Mouse (Mus musculus): ENCODE results near the gene Tmem231. TPM values are rescaled to one million over a fixed set of nuclear protein-coding genes. Genes with fewer than 3 reads are reported as not detected.

Tmem231 gene
- polyA plus RNA-seq, 1 experiment from 2014 or later: 22.4 TPM

DNA sequence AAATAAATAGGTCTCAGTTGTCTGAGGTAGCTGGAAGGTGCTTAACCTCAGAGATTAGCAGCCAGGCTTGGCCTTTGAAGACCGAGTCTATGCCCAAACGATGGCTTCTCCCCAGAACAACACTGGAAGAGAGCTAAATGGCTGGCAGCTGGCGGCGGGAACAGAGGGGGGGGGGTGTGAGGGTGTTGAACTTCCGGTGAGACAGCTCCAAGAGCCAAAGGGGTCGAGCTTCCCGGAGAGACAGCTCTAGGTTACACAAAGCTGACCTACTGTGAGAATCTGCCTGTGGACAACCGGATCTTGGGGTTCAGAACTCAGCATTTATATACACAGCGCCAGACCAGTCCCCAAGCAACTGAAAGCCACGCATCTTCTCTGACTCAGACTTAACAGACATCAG is 35.1 kb downstream of the Tmem231 start:
- no peak for ATAC-seq (ENCODE audit: insufficient number of reproducible peaks, low FRiP score, low TSS enrichment, low read depth)

DNA sequence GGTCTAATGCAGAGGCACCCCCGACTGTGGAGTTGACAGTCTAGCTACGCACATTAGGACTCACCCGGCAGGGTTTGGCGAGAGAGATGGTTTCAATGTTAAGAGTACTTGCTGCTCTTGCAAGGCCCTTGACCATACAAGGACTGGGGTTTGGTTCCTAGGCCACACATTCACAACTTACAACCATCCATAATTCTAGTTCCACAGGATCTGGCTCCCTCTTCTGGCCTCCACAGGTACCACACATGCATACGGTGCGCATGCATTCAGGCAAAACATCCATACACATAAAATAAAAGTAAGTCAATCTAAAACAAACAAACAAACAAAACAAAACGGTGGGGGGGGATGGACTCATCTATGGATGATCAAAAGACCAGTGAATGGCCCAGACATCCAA is 38.7 kb downstream of the Tmem231 start:
- H3K27ac ChIP-seq (replicated peaks): no peak overlapping the region
- peaks cover 8% of the 10 kb centered on the region for H3K4me1 ChIP-seq
- 85% methylated on average over 7 of the region's 7 CpGs for WGBS
- H3K4me2 ChIP-seq (replicated peaks): no peak overlapping the region
- no peaks in the 10 kb centered on the region for H3K9me3 ChIP-seq (replicated peaks)
- peaks cover 22% of the 10 kb centered on the region for H3K27me3 ChIP-seq
- no peaks in the 10 kb centered on the region for H3K36me3 ChIP-seq
- no peak overlapping the region for H3K9ac ChIP-seq
- ATAC-seq (ENCODE audit: insufficient number of reproducible peaks, low FRiP score, low TSS enrichment, low read depth): no peak
- H3K4me3 ChIP-seq (replicated peaks): no peak overlapping the region

More for the DNA sequence above, 35.1 kb downstream of the Tmem231 start:
- H3K36me3 ChIP-seq: no peaks in the 10 kb centered on the region
- no peak overlapping the region for H3K27ac ChIP-seq (replicated peaks)
- H3K4me2 ChIP-seq (replicated peaks): no peak overlapping the region
- H3K27me3 ChIP-seq: no peaks in the 10 kb centered on the region
- no peak overlapping the region for H3K4me3 ChIP-seq (replicated peaks)
- no peaks in the 10 kb centered on the region for H3K9me3 ChIP-seq (replicated peaks)
- no peak overlapping the region for H3K9ac ChIP-seq
- peaks cover 3% of the 10 kb centered on the region; the same call in 1 of the 2 replicates for H3K4me1 ChIP-seq
- 34% methylated on average over 10 of the region's 10 CpGs for WGBS

DNA sequence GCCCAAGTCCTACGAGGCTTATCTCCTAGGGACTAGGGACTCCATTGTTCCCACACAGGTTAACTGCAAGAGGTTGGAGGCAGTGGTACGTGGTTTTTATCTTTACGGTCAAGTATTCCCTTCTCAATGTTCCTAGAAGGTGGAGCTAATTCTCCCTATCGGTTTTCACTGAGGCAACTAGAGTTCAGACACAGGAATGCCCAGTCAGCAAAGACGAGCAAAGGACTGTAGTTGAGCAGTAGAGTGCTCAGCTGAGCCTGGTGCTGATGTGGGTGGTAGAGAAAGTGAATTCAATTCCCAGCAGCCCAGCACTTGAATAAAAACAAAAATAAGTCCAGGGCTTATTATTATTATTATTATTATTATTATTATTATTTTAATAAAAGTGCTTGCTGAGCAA is 41.1 kb downstream of the Tmem231 start:
- H3K4me3 ChIP-seq (replicated peaks): no peak overlapping the region
- no peak for ATAC-seq (ENCODE audit: insufficient number of reproducible peaks, low FRiP score, low TSS enrichment, low read depth)
- no peak overlapping the region for H3K27ac ChIP-seq (replicated peaks)
- H3K9ac ChIP-seq: no peak overlapping the region
- H3K4me2 ChIP-seq (replicated peaks): no peak overlapping the region
- no peaks in the 10 kb centered on the region for H3K9me3 ChIP-seq (replicated peaks)
- WGBS: 53% methylated on average over 5 of the region's 5 CpGs
- H3K27me3 ChIP-seq: peaks cover 32% of the 10 kb centered on the region
- peaks cover 18% of the 10 kb centered on the region for H3K4me1 ChIP-seq
- H3K36me3 ChIP-seq: no peaks in the 10 kb centered on the region

DNA sequence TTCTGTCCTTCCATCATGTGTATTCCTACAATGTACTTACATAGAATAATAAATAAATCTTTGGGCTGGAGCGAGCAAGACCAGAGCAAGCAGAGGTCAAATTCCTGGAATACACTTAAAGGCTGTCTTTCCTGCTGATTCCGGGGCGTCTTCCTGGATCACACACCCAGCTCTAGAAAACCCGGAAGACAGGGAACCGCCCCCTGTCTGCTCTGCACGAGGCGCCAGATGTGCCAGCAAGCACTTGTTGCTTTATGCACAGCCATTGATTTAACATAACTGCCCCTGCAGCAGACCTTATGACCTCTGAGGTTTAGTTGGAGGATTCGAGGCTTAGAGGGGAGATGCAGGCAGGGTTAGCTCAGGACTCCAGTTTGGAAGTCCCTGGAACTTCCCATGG is 41.7 kb downstream of the Tmem231 start:
- Histone ChIP-seq H3K27ac (replicated peaks) (no peak overlapping the region), H3K4me2 (replicated peaks) (no peak overlapping the region), H3K36me3 (no peaks in the 10 kb centered on the region), H3K4me1 (peaks cover 18% of the 10 kb centered on the region), H3K9me3 (replicated peaks) (no peaks in the 10 kb centered on the region), H3K9ac (no peak overlapping the region), H3K4me3 (replicated peaks) (no peak overlapping the region), H3K27me3 (peaks cover 32% of the 10 kb centered on the region)
- 17% methylated on average over 8 of the region's 8 CpGs for WGBS
- no peak for ATAC-seq (ENCODE audit: insufficient number of reproducible peaks, low FRiP score, low TSS enrichment, low read depth)

DNA sequence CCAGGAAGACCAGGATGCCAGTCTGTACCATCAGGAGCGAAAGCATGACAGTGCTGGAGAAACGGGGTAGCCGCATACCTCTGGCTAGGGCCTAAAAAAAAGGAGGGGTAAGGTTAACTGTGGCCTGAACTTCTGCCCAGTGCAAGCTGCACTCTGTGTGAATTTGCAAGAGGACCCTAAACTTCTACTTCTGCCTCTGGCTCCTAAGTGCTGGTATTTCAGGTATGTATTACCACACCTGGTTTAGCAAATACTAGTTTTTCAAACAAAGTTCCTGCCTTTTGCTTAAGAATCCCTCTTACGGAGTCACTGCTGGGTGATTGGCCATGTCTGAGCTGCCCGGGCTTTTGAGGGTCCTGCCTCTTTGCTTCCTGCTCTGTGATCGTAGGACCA is 42.8 kb downstream of the Tmem231 start:
- WGBS: 61% methylated on average over 6 of the region's 6 CpGs
- H3K36me3 ChIP-seq: no peaks in the 10 kb centered on the region
- no peak for ATAC-seq (ENCODE audit: insufficient number of reproducible peaks, low FRiP score, low TSS enrichment, low read depth)
- no peak overlapping the region for H3K27ac ChIP-seq (replicated peaks)
- peaks cover 18% of the 10 kb centered on the region for H3K4me1 ChIP-seq
- no peak overlapping the region for H3K4me2 ChIP-seq (replicated peaks)
- no peak overlapping the region for H3K9ac ChIP-seq
- H3K4me3 ChIP-seq (replicated peaks): no peak overlapping the region
- H3K27me3 ChIP-seq: peaks cover 32% of the 10 kb centered on the region
- no peaks in the 10 kb centered on the region for H3K9me3 ChIP-seq (replicated peaks)

DNA sequence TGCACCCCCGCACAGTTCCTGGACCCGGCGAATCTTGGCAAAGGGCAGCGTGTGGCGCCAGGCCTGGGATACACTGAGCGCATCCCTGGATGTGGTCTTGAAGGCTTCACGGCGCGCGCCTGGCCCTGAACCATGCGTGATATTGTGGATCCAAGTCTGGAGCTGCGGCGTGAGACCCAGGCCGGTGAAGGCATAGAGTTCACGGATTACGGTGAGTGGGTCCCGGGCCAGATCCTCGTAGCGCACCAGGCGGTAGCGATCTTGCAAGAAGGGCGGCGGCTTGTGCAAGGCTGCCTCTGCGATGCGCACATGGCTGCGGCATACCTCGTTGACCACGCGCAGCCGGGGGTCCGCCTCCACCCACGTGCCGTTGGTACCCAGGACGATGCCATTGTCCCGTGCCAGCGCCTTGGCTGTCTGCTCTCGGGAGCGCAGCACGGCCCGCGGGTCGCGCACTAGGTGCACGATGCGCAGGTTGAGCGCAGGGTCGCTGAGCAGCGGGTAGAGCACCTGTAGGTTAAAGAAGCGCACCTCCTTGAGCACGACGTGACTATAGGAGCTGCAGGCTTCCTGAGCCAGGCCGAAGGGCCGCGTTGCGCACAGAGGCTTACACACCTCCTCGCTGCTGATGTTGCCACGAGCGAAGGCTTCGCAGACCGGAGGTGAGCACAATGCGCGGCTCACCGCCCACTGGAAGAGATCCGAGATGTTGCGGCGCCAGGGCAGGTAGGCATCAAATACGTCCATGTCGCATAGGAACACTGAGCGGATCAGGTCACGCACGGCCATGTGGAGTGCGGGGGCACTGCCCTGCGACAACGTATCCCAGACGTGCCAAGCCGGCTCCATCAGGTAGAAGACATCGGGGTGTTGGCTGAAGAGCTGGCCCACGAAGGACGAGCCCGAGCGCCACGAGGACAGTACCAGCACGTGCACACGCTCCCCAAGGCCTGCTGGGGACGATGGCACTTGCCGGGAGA is 43.5 kb downstream of the Tmem231 start:
- 13% methylated on average over 86 of the region's 86 CpGs for WGBS

DNA sequence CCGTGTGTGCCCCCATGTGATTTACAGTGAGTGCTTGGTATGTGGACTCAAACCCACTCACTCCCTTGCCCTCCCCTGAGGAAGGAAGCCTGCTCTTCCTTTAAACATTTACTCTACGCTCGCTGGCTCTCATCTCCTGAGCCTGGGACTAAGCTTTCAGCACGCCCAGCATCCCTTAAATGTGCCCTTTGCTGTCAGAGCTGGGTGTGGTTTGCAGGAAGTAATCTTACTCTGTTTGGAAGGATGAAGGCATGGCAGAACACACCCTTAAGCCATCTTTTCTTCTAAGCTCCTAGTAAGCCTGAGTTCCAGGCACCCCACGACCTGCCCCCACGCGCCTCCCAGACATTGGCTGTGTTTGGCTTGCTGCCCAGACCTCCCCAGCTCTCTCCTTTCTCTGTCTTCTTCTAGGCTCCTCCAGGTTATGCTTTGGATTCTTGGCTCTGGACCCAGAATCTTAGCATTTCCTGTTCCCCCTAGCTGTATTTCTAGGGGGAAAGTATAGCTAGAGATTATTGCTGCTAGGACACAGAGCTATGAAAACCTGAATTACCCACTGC is 45.5 kb downstream of the Tmem231 start:
- Histone ChIP-seq H3K9ac (no peak overlapping the region), H3K27ac (replicated peaks) (no peak overlapping the region), H3K9me3 (replicated peaks) (no peaks in the 10 kb centered on the region), H3K4me1 (peaks cover 18% of the 10 kb centered on the region), H3K4me3 (replicated peaks) (no peak overlapping the region), H3K27me3 (peaks cover 32% of the 10 kb centered on the region), H3K4me2 (replicated peaks) (no peak overlapping the region), H3K36me3 (no peaks in the 10 kb centered on the region)
- peak; percentile 45; the same call in 1 of the 2 replicates for ATAC-seq (ENCODE audit: insufficient number of reproducible peaks, low FRiP score, low TSS enrichment, low read depth)
- 15% methylated on average over 7 of the region's 7 CpGs for WGBS

More for the DNA sequence above, 43.5 kb downstream of the Tmem231 start:
- Histone ChIP-seq H3K36me3 (no peaks in the 10 kb centered on the region), H3K4me1 (peaks cover 18% of the 10 kb centered on the region), H3K27ac (replicated peaks) (no peak overlapping the region), H3K9me3 (replicated peaks) (no peaks in the 10 kb centered on the region), H3K9ac (no peak overlapping the region), H3K4me2 (replicated peaks) (peak overlapping the region; percentile 46), H3K4me3 (replicated peaks) (peak overlapping the region; percentile 26), H3K27me3 (peaks cover 32% of the 10 kb centered on the region)
- ATAC-seq (ENCODE audit: insufficient number of reproducible peaks, low FRiP score, low TSS enrichment, low read depth): no peak

DNA sequence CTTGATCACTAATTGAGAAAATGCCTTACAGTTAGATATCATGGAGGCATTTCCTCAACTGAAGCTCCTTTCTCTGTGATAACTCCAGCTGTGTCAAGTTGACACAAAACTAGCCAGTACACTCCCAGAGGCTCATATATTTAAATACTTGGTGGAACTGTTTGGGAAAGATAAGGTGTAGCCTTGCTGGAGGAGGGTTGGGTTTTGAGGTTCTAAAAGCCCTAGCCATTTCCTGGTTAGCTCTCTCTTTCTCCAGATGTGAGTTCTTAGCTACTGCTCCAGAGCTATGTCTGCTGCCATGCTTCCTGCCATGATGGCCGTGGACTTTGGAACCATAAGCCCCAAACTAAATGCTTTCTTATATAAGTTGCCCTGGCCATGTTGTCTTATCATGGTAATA is 46.2 kb downstream of the Tmem231 start:
- Histone ChIP-seq H3K9ac (no peak overlapping the region), H3K4me1 (peaks cover 18% of the 10 kb centered on the region), H3K36me3 (no peaks in the 10 kb centered on the region), H3K27ac (replicated peaks) (no peak overlapping the region), H3K9me3 (replicated peaks) (no peaks in the 10 kb centered on the region), H3K27me3 (peaks cover 32% of the 10 kb centered on the region), H3K4me3 (replicated peaks) (no peak overlapping the region), H3K4me2 (replicated peaks) (no peak overlapping the region)
- ATAC-seq (ENCODE audit: insufficient number of reproducible peaks, low FRiP score, low TSS enrichment, low read depth): no peak
- 81% methylated on average over 1 of the region's 1 CpGs for WGBS

DNA sequence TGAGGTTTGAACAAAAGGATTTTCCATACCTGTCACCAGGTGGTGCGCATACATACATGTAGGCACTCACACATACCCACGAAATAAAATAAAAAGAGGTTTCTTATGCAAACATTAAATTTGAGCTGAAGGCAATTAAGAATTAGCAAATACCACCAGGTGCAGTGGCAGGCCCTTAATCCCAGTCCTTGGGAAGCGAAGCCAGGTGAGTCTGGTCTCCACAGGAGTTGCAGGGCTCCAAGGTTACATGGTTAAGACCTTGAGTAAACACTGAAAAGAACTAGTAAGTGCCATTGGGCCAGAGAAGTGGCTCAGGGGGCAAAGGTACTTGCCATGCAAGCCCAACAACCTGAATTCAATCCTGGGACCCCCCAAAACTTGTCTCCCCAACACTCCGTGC is 50.1 kb downstream of the Tmem231 start:
- H3K4me3 ChIP-seq (replicated peaks): no peak overlapping the region
- no peaks in the 10 kb centered on the region for H3K9me3 ChIP-seq (replicated peaks)
- H3K27ac ChIP-seq (replicated peaks): no peak overlapping the region
- no peak overlapping the region for H3K9ac ChIP-seq
- no peak for ATAC-seq (ENCODE audit: insufficient number of reproducible peaks, low FRiP score, low TSS enrichment, low read depth)
- peaks cover 6% of the 10 kb centered on the region for H3K4me1 ChIP-seq
- H3K27me3 ChIP-seq: no peaks in the 10 kb centered on the region
- 84% methylated on average over 4 of the region's 4 CpGs for WGBS
- no peaks in the 10 kb centered on the region for H3K36me3 ChIP-seq
- no peak overlapping the region for H3K4me2 ChIP-seq (replicated peaks)

DNA sequence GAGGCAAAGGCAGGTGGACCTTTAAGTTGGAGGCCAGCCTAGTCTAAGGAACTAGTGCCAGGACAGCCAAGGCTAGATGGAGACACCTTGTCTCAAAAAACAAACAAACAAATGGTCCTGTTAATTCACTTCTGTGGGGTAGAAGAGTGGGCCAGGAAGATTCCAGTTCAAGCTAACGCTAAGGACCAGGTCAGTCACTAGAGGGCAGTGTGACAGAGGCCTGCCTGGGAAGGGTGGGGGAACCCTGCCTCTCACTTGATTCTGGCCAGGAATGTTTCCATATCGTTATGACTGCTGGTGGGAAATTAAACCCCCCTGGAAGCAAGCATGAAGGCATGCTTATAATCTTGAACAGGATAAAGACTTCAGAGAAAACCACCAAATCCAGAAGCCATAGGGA is 52.1 kb downstream of the Tmem231 start:
- Histone ChIP-seq H3K4me3 (replicated peaks) (no peak overlapping the region), H3K27me3 (no peaks in the 10 kb centered on the region), H3K27ac (replicated peaks) (no peak overlapping the region), H3K4me1 (no peaks in the 10 kb centered on the region), H3K9me3 (replicated peaks) (no peaks in the 10 kb centered on the region), H3K36me3 (no peaks in the 10 kb centered on the region), H3K9ac (no peak overlapping the region), H3K4me2 (replicated peaks) (no peak overlapping the region)
- 0% methylated on average over 2 of the region's 2 CpGs for WGBS
- ATAC-seq (ENCODE audit: insufficient number of reproducible peaks, low FRiP score, low TSS enrichment, low read depth): no peak

DNA sequence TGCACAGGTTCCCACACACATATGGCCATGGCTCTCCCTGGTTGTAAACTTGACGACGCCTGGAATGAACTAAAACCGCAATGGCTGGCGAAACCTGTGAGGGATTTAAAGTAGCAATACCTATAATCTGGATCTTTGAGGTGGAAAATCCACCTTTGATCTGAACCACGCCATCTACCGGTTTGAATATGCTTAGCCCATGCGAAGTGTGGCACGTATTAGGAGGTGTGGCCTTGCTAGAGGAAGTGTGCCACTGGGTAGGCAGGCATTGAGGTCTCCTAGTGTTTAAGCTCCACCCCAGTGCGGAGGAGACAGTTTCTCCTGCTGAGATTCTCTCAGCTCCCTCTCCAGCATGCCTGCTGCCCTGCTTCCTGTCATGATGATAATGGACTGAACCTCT is 56.0 kb downstream of the Tmem231 start:
- no peak overlapping the region for H3K4me3 ChIP-seq (replicated peaks)
- no peak for ATAC-seq (ENCODE audit: insufficient number of reproducible peaks, low FRiP score, low TSS enrichment, low read depth)
- H3K9ac ChIP-seq: no peak overlapping the region
- H3K27me3 ChIP-seq: no peaks in the 10 kb centered on the region
- H3K4me2 ChIP-seq (replicated peaks): no peak overlapping the region
- no peak overlapping the region for H3K27ac ChIP-seq (replicated peaks)
- H3K9me3 ChIP-seq (replicated peaks): no peaks in the 10 kb centered on the region
- WGBS: 72% methylated on average over 9 of the region's 9 CpGs
- H3K36me3 ChIP-seq: no peaks in the 10 kb centered on the region
- peaks cover 8% of the 10 kb centered on the region for H3K4me1 ChIP-seq
